Mouse (Mus musculus) ovary, adult 18-20 months (tissue): ENCODE data around the gene Slc6a16.

Source experiments
- DNase-seq: peaks from one replicate; pipeline ENCODE4 v3.0.0; 2022; ENCODE audit warnings: low spot score, mixed read lengths

Slc6a16 gene

GRCm38 (mm10) chr7:45216442-45217183, 24.3 kb upstream of the Slc6a16 start:
- peak; percentile 60 for DNase-seq

GRCm38 (mm10) chr7:45221680-45222079, 19.2 kb upstream of the Slc6a16 start:
- DNase-seq: no peak

GRCm38 (mm10) chr7:45224826-45225225, 16.1 kb upstream of the Slc6a16 start:
- DNase-seq: no peak

- DNase-seq: no peak
Measured at GRCm38 (mm10) chr7:45226421-45226820, 14.5 kb upstream of the Slc6a16 start.

GRCm38 (mm10) chr7:45228548-45228947, 12.3 kb upstream of the Slc6a16 start:
- DNase-seq: no peak

GRCm38 (mm10) chr7:45229046-45229445, 11.8 kb upstream of the Slc6a16 start:
- DNase-seq: no peak

- DNase-seq: no peak
Measured at GRCm38 (mm10) chr7:45229459-45230203, 11.3 kb upstream of the Slc6a16 start.

- DNase-seq: no peak
Measured at GRCm38 (mm10) chr7:45231192-45231591, 9.7 kb upstream of the Slc6a16 start.

- DNase-seq: no peak
Measured at GRCm38 (mm10) chr7:45231941-45232340, 8.9 kb upstream of the Slc6a16 start.

- DNase-seq: no peak
Measured at GRCm38 (mm10) chr7:45232716-45233465, 8.0 kb upstream of the Slc6a16 start.

GRCm38 (mm10) chr7:45233580-45234332, 7.1 kb upstream of the Slc6a16 start:
- DNase-seq: no peak

- no peak for DNase-seq
Measured at GRCm38 (mm10) chr7:45234333-45234841, 6.5 kb upstream of the Slc6a16 start.

- no peak for DNase-seq
Measured at GRCm38 (mm10) chr7:45234922-45235571, 5.8 kb upstream of the Slc6a16 start.

GRCm38 (mm10) chr7:45235656-45236180, 5.2 kb upstream of the Slc6a16 start:
- no peak for DNase-seq

GRCm38 (mm10) chr7:45237747-45238699, 2.9 kb upstream of the Slc6a16 start:
- no peak for DNase-seq

GRCm38 (mm10) chr7:45238723-45239496, 2.0 kb upstream of the Slc6a16 start, which contains the start of gene Cd37:
Gene Cd37 (minus strand): TSS chr7:45239115.
- no peak for DNase-seq

GRCm38 (mm10) chr7:45240109-45240508, 776 bp upstream of the Slc6a16 start:
- no peak for DNase-seq

GRCm38 (mm10) chr7:45241389-45241749, 484 bp downstream of the Slc6a16 start:
- no peak for DNase-seq

- DNase-seq: no peak
Measured at GRCm38 (mm10) chr7:45247666-45248065, 6.8 kb downstream of the Slc6a16 start.
